Mouse (Mus musculus): ENCODE measurements at regions not wholly inside any gene's neighbourhood (a gene's known extent, or its start where the extent isn't known, plus 50 kb on each side); places are given as distances from the start of the nearest gene placed in this dataset.
"Not testable (repeated sequence)": the region's sequence is repeated elsewhere in the genome, so short reads cannot be mapped to it uniquely, and the experiment has no call there.

DNA sequence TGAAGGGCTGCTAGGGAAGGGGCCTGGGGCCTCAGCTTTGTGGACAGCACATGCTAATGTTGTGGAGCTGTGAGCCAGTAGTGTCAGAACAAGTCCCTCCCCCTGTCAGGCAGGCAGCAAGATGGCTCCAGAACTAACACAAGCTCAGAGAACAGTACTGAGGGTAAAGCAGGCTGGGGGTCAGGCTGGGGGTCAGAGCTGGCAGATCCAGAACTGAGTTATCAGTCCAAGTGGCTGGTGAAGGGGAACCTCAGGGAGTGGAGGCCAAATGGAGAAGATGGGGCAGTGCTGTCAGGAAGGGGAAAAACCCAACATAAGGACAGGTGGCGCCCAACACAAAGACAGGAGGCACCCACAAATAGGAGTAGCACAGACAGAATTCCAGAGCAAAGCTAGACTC is 985.1 kb downstream of the 4930447A16Rik start:
- no peak for DNase-seq

- no peak for DNase-seq
These were observed 987.1 kb downstream of the 4930447A16Rik start for GRCm38 (mm10) chr15:38412481-38412880.

GRCm38 (mm10) chr15:38413329-38413728 is 988.0 kb downstream of the 4930447A16Rik start:
- no peak for DNase-seq

GRCm38 (mm10) chr15:38414318-38415090 is 989.1 kb downstream of the 4930447A16Rik start:
- DNase-seq = peak in 1 of 2 experiments; percentile 37

DNA sequence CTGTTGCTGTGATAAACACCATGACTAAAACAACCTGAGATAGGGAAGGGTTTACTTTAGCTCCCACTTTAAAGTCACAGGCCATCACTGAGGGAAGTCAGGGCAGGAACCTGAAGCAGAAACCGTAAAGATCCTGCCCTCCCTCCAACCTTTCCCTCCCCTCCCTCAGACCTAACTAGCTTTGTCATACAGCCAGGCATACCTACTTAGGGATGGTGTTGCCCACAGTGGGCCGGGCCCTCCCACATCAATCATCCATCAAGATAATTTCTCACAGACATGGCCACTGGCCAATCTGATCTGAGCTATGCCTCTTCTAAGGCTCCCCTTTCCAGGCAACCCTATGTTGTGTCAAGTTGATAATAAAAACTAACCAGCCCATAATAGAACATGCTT is 989.7 kb downstream of the 4930447A16Rik start:
- DNase-seq = no peak

DNA sequence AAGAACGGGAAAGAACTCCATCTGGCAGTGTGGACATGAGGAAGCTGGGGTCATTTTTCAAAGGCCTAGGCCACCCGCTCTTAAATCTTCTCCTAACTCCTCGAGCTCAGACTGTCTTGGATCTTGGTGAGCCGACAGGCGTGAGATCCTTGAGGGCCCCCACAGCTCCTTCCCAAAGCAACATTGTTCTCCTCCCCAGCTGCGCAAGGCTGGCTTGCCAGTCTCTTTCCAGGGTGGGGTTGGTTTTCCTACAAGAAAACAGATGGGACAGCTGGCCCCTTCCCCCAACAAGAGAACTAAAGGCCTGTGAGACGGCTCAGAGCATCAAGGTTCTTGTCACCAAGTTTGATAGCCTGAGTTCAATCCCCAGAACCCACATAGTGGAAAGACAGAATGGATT is 994.3 kb downstream of the 4930447A16Rik start:
- DNase-seq = no peak

GRCm38 (mm10) chr15:38420784-38421183 is 995.4 kb downstream of the 4930447A16Rik start:
- no peak for DNase-seq

- DNase-seq = no peak
These were observed 997.4 kb downstream of the 4930447A16Rik start for GRCm38 (mm10) chr15:38422741-38423140.

DNA sequence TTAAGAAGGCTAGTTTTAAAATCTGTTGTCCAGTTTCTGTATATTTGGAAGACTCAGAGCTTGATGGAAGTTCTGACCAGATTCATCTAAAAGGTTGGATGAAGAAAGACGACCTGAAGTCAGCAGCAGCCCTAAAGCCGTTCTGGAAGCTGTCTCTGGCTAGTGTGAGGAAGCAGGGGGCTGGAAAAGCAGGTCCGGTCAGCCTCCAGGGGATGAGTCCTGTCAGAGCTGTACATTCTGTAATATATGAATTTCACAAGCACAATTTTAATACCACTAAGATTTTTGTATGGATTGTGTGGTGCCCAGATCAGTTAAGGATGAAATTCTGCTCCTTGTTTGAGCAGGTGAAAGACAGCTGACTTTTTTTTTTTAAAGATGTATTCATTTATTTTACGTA is 1000.2 kb downstream of the 4930447A16Rik start:
- DNase-seq = no peak

GRCm38 (mm10) chr15:38427966-38428365 is 1002.6 kb downstream of the 4930447A16Rik start:
- no peak for DNase-seq

DNA sequence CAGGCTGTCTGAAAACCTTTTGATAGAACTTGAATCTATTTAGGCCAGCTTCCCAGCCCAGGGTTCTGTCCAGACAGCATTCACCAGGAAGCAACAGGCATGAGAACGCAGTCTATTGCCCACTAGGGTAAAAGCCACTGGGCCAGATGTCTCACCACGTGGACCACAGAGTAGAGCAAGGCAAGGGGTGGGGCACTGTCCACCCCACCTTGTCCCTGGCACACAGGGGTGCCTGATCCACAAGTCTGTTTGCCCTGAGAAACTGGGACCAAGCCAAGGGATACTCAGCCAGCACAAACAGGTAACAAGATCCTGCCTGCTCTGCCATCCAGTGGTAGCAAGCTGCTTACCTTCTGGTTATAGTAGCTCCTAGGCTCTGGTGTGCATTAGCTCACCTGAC is 1006.3 kb downstream of the 4930447A16Rik start:
- peak; percentile 76 to 94 for DNase-seq

GRCm38 (mm10) chr15:38433386-38433785 is 1008.0 kb downstream of the 4930447A16Rik start:
- DNase-seq = no peak

GRCm38 (mm10) chr15:38434239-38434638 is 1008.9 kb downstream of the 4930447A16Rik start:
- not testable (repeated sequence) for DNase-seq
